Mouse (Mus musculus) ES-Bruce4 (cell line): ENCODE measurements around the gene Rnf167.

ENCODE experiments used
- CTCF ChIP-seq: IDR thresholded peaks from one replicate; pipeline ENCODE4 v1.8.1; 2011; ENCODE audit warnings: low read depth, low read length
- EP300 ChIP-seq: IDR thresholded peaks from 2 replicates; pipeline ENCODE4 v1.6.1; 2011; ENCODE audit warnings: low read depth, low read length; ENCODE audit not compliant: insufficient read depth
- POLR2A ChIP-seq: IDR thresholded peaks from one replicate; pipeline ENCODE4 v1.8.1; 2011; ENCODE audit warnings: low read length; ENCODE audit not compliant: insufficient read depth

- no peak for TF ChIP-seq CTCF
- TF ChIP-seq POLR2A, result no peak
- no peak for TF ChIP-seq EP300
Measured at GRCm38 (mm10) chr11:70607611-70608010, 39.4 kb upstream of the Rnf167 start.
